Mouse (Mus musculus) ES-Bruce4 (cell line): ENCODE results near the gene Prepl. TPM values are rescaled to one million over a fixed set of nuclear protein-coding genes. Genes with fewer than 3 reads are reported as not detected.

Experiments
- H3K27ac ChIP-seq: 2 replicates; pipeline ENCODE4 v1.5.1; 2012; ENCODE audit warnings: low read length, inconsistent platforms; ENCODE audit not compliant: insufficient read depth
- H3K27me3 ChIP-seq: 2 replicates; pipeline ENCODE4 v1.6.1; 2012; ENCODE audit warnings: mild to moderate bottlenecking, low read length, inconsistent platforms; ENCODE audit not compliant: control insufficient read depth, poor library complexity, insufficient read depth, severe bottlenecking
- H3K36me3 ChIP-seq: 2 replicates; pipeline ENCODE4 v1.6.1; 2012; ENCODE audit warnings: inconsistent platforms, mild to moderate bottlenecking, low read length, moderate library complexity; ENCODE audit not compliant: control insufficient read depth, poor library complexity, insufficient read depth, severe bottlenecking
- H3K4me1 ChIP-seq: one replicate; pipeline ENCODE4 v1.8.1; 2011; ENCODE audit warnings: low read length; ENCODE audit not compliant: control insufficient read depth, insufficient read depth
- H3K4me3 ChIP-seq: 2 replicates; pipeline ENCODE4 v1.5.1; 2011; ENCODE audit warnings: low read depth, mild to moderate bottlenecking, low read length
- H3K9ac ChIP-seq: 2 replicates; pipeline ENCODE4 v1.6.1; 2012; ENCODE audit warnings: low read depth, mild to moderate bottlenecking, inconsistent platforms; ENCODE audit not compliant: poor library complexity, severe bottlenecking
- H3K9me3 ChIP-seq: replicated peaks from 2 replicates; pipeline ENCODE4 v1.6.1; 2012; ENCODE audit warnings: mild to moderate bottlenecking, low read length, inconsistent platforms; ENCODE audit not compliant: control insufficient read depth, poor library complexity, insufficient read depth, severe bottlenecking
- CTCF ChIP-seq: IDR thresholded peaks from one replicate; pipeline ENCODE4 v1.8.1; 2011; ENCODE audit warnings: low read depth, low read length
- EP300 ChIP-seq: IDR thresholded peaks from 2 replicates; pipeline ENCODE4 v1.6.1; 2011; ENCODE audit warnings: low read depth, low read length; ENCODE audit not compliant: insufficient read depth
- POLR2A ChIP-seq: IDR thresholded peaks from one replicate; pipeline ENCODE4 v1.8.1; 2011; ENCODE audit warnings: low read length; ENCODE audit not compliant: insufficient read depth
- polyA plus RNA-seq: library from polyadenylated mRNA; stranded (reverse); fragments of >200 nt; gene quantifications from 2 replicates; pipeline ENCODE4 v1.2.4, GENCODE M21; 2011; ENCODE audit warnings: low read depth; ENCODE audit not compliant: missing spikeins, insufficient read depth, insufficient read length

Gene Prepl
- polyA plus RNA-seq, 1 experiment, result 32.4 TPM

DNA sequence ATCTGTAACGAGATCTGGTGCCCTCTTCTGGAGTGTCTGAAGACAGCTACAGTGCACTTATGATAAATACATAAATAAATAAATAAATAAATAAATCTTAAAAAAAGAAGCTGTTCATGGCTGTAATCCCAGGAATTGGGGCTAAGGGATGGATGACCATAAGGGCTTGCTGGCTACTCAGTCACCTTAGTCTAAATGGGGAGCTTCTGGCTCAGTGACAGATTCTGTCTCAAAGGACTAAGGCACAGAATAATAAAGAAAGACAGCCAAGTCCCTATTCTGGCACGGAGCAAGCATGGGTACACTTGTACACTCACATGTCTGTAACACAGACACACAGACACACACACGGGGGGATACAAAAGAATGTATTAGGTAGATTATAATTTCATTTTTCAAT is 10.8 kb downstream of the Prepl start:
- Histone ChIP-seq H3K27ac (no peak overlapping the region), H3K9ac (no peak overlapping the region), H3K36me3 (peaks cover 5% of the 10 kb centered on the region; the same call in 1 of the 2 replicates), H3K9me3 (no peaks in the 10 kb centered on the region), H3K4me3 (no peak overlapping the region), H3K27me3 (no peaks in the 10 kb centered on the region), H3K4me1 (no peaks in the 10 kb centered on the region)
- TF ChIP-seq CTCF (no peak), EP300 (no peak), POLR2A (no peak)

DNA sequence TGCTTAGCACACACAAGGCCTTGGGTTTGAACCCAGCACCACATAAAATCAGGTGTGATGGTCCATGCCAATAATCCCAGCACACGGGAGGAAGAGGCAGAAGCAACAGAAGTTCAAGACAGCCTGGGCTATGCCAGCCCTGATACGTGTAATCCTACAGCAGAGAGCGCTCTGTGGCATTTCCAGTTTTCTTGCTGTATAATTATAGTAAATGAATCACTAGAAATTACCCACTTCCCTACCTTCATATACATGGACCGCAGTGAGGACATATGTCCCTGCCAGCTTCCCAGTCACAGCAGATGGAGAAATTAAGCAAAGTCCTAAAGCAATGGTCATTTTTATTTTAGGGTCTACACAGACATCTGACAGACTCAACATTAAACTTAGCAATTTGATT is 16.0 kb downstream of the Prepl start:
- no peaks in the 10 kb centered on the region for H3K27me3 ChIP-seq
- no peak for TF ChIP-seq CTCF
- TF ChIP-seq POLR2A, result no peak
- no peak for TF ChIP-seq EP300
- H3K4me3 ChIP-seq, result no peak overlapping the region
- no peak overlapping the region for H3K9ac ChIP-seq
- no peaks in the 10 kb centered on the region for H3K9me3 ChIP-seq
- no peaks in the 10 kb centered on the region for H3K4me1 ChIP-seq
- H3K36me3 ChIP-seq, result peaks cover 8% of the 10 kb centered on the region; the same call in 1 of the 2 replicates
- no peak overlapping the region for H3K27ac ChIP-seq

DNA sequence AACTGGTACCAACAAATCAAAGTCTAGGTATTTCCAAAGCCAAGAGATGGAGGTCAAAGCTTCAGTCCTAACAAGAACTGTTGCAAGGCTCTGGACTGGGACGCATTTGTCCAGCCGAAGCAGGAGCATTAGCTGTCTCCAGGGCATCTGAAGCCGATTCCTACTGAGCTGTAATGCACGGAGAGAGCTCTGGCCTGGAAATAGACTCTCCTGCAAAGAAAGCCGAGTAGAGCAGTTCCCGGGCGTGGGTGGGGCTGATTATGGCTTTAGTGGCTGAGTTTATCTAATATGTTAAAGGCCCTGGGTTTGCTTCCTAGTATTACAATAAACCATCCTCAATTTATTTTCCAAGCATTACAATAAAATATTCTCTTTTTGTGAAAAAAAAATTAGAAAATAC is 16.8 kb downstream of the Prepl start:
- Histone ChIP-seq H3K27ac (no peak overlapping the region), H3K9ac (no peak overlapping the region), H3K4me3 (no peak overlapping the region), H3K27me3 (no peaks in the 10 kb centered on the region), H3K36me3 (0 out of 2 replicates have a peak, but pooled peaks cover 5% of the 10 kb centered on the region), H3K4me1 (no peaks in the 10 kb centered on the region), H3K9me3 (no peaks in the 10 kb centered on the region)
- TF ChIP-seq POLR2A (no peak), CTCF (no peak), EP300 (no peak)

DNA sequence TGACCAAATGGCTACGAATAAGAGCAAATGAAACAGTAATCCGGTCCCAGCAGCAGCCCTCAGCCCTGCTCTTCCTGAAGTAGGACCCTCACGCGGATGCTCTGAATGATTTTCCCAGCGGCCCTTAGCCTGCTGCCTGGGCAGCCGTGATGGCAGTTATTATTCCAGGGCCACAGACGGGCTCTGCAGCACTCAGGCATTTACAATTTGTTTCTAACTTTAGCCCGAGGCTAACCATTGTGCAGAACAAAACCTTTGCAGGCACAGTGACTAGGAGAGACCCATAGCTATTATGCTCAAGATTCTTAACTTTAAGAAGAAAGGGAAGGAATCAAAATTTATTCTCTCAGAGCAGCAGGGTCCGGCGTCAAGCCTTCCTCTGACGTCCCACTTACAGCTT is 17.7 kb downstream of the Prepl start:
- TF ChIP-seq CTCF (no peak), EP300 (no peak), POLR2A (no peak)
- no peaks in the 10 kb centered on the region for H3K9me3 ChIP-seq
- H3K4me3 ChIP-seq, result no peak overlapping the region
- 0 out of 2 replicates have a peak, but pooled peaks cover 3% of the 10 kb centered on the region for H3K36me3 ChIP-seq
- H3K9ac ChIP-seq, result no peak overlapping the region
- no peak overlapping the region for H3K27ac ChIP-seq
- H3K4me1 ChIP-seq, result no peaks in the 10 kb centered on the region
- no peaks in the 10 kb centered on the region for H3K27me3 ChIP-seq

DNA sequence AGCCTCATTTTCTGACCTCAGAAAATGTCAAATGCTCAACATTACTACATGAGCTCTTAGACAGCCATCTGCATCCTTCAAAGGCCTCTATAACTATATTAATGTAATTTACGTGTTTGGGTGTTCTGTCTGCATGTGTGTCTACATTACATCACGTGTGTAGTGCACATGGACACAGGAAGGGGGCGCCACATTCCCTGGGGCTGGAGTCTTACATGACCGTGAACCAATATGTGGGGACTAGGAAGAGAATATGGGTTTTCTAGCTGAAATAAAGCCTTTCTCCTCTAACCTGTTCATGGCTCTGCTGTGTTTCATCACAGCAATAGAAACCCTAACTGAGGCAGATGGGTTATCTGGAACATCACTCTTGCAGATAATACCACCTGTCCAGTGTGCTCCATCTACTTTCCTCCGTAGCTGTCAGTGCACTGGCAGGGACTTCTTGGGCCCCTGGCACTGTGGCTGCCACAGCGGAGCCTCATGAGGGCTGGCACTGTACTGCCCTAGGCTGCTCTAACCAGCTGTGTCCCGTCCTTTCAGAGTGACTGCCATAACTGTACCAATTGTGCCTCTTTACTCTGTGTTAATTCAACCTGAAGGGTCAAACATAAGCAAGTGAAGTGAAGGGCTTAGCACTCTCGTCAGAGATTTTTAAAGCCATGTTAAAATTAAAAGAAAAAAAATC is 18.8 kb downstream of the Prepl start:
- Histone ChIP-seq H3K4me3 (no peak overlapping the region), H3K27me3 (no peaks in the 10 kb centered on the region), H3K36me3 (0 out of 2 replicates have a peak, but pooled peaks cover 3% of the 10 kb centered on the region), H3K9me3 (no peaks in the 10 kb centered on the region), H3K9ac (no peak overlapping the region), H3K27ac (no peak overlapping the region), H3K4me1 (no peaks in the 10 kb centered on the region)
- TF ChIP-seq POLR2A, result no peak
- TF ChIP-seq EP300, result no peak
- peak; percentile 24 for TF ChIP-seq CTCF

DNA sequence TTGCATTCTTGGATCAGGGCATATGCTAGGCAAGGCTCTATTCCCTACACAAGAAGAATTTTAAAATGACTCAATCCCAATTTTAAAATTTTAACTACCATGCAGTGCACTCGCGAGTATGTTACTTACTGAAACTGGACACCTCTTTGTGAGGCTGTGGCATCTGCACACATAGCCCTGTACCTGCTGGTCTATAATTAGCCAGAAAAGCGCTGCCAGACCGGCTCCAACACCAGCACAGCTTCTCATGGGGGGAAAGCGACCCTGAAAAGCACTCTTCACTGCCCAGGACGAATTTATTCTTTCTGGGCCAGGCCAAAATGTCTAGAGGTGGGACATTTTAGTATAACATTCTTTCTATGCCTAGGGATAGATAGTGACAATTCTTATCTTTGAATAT is 19.4 kb downstream of the Prepl start:
- H3K27me3 ChIP-seq, result no peaks in the 10 kb centered on the region
- no peak overlapping the region for H3K27ac ChIP-seq
- TF ChIP-seq EP300 (no peak), CTCF (no peak), POLR2A (no peak)
- 0 out of 2 replicates have a peak, but pooled peaks cover 3% of the 10 kb centered on the region for H3K36me3 ChIP-seq
- no peaks in the 10 kb centered on the region for H3K9me3 ChIP-seq
- H3K4me1 ChIP-seq, result no peaks in the 10 kb centered on the region
- H3K4me3 ChIP-seq, result no peak overlapping the region
- H3K9ac ChIP-seq, result no peak overlapping the region
